Mouse (Mus musculus): ENCODE data around the gene Fancc. TPM values are rescaled to one million over a fixed set of nuclear protein-coding genes. Genes with fewer than 3 reads are reported as not detected.

Fancc gene
- polyA plus RNA-seq, 1 experiment from 2014 or later, result 21.8 TPM

- Histone ChIP-seq H3K4me2 (peak overlapping the region; percentile 41), H3K9ac (no peak overlapping the region), H3K9me3 (no peaks in the 10 kb centered on the region), H3K4me3 (peak overlapping the region; percentile 81), H3K36me3 (peaks cover 3% of the 10 kb centered on the region), H3K4me1 (peaks cover 55% of the 10 kb centered on the region), H3K27me3 (no peaks in the 10 kb centered on the region), H3K27ac (peak overlapping the region; percentile 89)
- ATAC-seq (ENCODE audit: insufficient number of reproducible peaks, low FRiP score, low TSS enrichment, low read depth), result no peak
- 36% methylated on average over 3 of the region's 3 CpGs for WGBS
These were observed 252.7 kb downstream of the Fancc start for GRCm38 (mm10) chr13:63244425-63244824.

GRCm38 (mm10) chr13:63243586-63243985 lies 253.5 kb downstream of the Fancc start:
- peaks cover 3% of the 10 kb centered on the region for H3K36me3 ChIP-seq
- ATAC-seq (ENCODE audit: insufficient number of reproducible peaks, low FRiP score, low TSS enrichment, low read depth), result no peak
- H3K4me2 ChIP-seq, result peak overlapping the region; percentile 41
- peaks cover 55% of the 10 kb centered on the region for H3K4me1 ChIP-seq
- H3K9me3 ChIP-seq, result no peaks in the 10 kb centered on the region
- 37% methylated on average over 5 of the region's 5 CpGs for WGBS
- H3K4me3 ChIP-seq, result peak overlapping the region; percentile 81
- peak overlapping the region; percentile 29 for H3K9ac ChIP-seq
- no peaks in the 10 kb centered on the region for H3K27me3 ChIP-seq
- H3K27ac ChIP-seq, result peak overlapping the region; percentile 89

- Histone ChIP-seq H3K4me2 (peak overlapping the region; percentile 69), H3K27me3 (no peaks in the 10 kb centered on the region), H3K27ac (peak overlapping the region; percentile 98), H3K36me3 (peaks cover 3% of the 10 kb centered on the region; the same call in 1 of the 2 replicates), H3K9me3 (no peaks in the 10 kb centered on the region), H3K4me1 (peaks cover 49% of the 10 kb centered on the region), H3K9ac (peak overlapping the region; percentile 94), H3K4me3 (peak overlapping the region; percentile 81)
- WGBS, result 17% methylated on average over 10 of the region's 10 CpGs
- ATAC-seq (ENCODE audit: insufficient number of reproducible peaks, low FRiP score, low TSS enrichment, low read depth), result no peak
These were observed 254.5 kb downstream of the Fancc start for GRCm38 (mm10) chr13:63242401-63243192.

GRCm38 (mm10) chr13:63241665-63242064 lies 255.4 kb downstream of the Fancc start:
- peaks cover 43% of the 10 kb centered on the region for H3K4me1 ChIP-seq
- H3K4me2 ChIP-seq, result peak overlapping the region; percentile 69
- WGBS, result 14% methylated on average over 3 of the region's 3 CpGs
- no peaks in the 10 kb centered on the region for H3K9me3 ChIP-seq
- H3K27me3 ChIP-seq, result no peaks in the 10 kb centered on the region
- H3K4me3 ChIP-seq, result peak overlapping the region; percentile 81
- H3K9ac ChIP-seq, result peak overlapping the region; percentile 94
- no peak for ATAC-seq (ENCODE audit: insufficient number of reproducible peaks, low FRiP score, low TSS enrichment, low read depth)
- H3K27ac ChIP-seq, result peak overlapping the region; percentile 98
- H3K36me3 ChIP-seq, result peaks cover 3% of the 10 kb centered on the region; the same call in 1 of the 2 replicates

- 5% methylated on average over 5 of the region's 5 CpGs for WGBS
- Histone ChIP-seq H3K27ac (peak overlapping the region; percentile 98), H3K4me2 (peak overlapping the region; percentile 69), H3K9me3 (no peaks in the 10 kb centered on the region), H3K36me3 (peaks cover 3% of the 10 kb centered on the region; the same call in 1 of the 2 replicates), H3K4me1 (peaks cover 38% of the 10 kb centered on the region), H3K27me3 (no peaks in the 10 kb centered on the region), H3K9ac (peak overlapping the region; percentile 94), H3K4me3 (peak overlapping the region; percentile 81)
- ATAC-seq (ENCODE audit: insufficient number of reproducible peaks, low FRiP score, low TSS enrichment, low read depth), result no peak
These were observed 256.2 kb downstream of the Fancc start for GRCm38 (mm10) chr13:63240835-63241234.

GRCm38 (mm10) chr13:63239877-63240671 lies 257.0 kb downstream of the Fancc start:
- H3K9me3 ChIP-seq, result no peaks in the 10 kb centered on the region
- 0% methylated on average over 51 of the region's 51 CpGs for WGBS
- H3K27me3 ChIP-seq, result no peaks in the 10 kb centered on the region
- peak; percentile 66 for ATAC-seq (ENCODE audit: insufficient number of reproducible peaks, low FRiP score, low TSS enrichment, low read depth)
- peak overlapping the region; percentile 69 for H3K4me2 ChIP-seq
- peak overlapping the region; percentile 98 for H3K27ac ChIP-seq
- peak overlapping the region; percentile 94 for H3K9ac ChIP-seq
- peaks cover 3% of the 10 kb centered on the region; the same call in 1 of the 2 replicates for H3K36me3 ChIP-seq
- peaks cover 32% of the 10 kb centered on the region for H3K4me1 ChIP-seq
- peak overlapping the region; percentile 81 for H3K4me3 ChIP-seq

- Histone ChIP-seq H3K36me3 (no peaks in the 10 kb centered on the region), H3K27ac (peak overlapping the region; percentile 98), H3K4me2 (peak overlapping the region; percentile 69), H3K9me3 (no peaks in the 10 kb centered on the region), H3K4me3 (peak overlapping the region; percentile 81), H3K27me3 (no peaks in the 10 kb centered on the region), H3K9ac (peak overlapping the region; percentile 94; the same call in 1 of the 2 replicates), H3K4me1 (peaks cover 26% of the 10 kb centered on the region)
- WGBS, result 6% methylated on average over 11 of the region's 11 CpGs
- ATAC-seq (ENCODE audit: insufficient number of reproducible peaks, low FRiP score, low TSS enrichment, low read depth), result peak; percentile 25; the same call in 1 of the 2 replicates
These were observed 257.7 kb downstream of the Fancc start for GRCm38 (mm10) chr13:63239301-63239804.

- 73% methylated on average over 7 of the region's 7 CpGs for WGBS
- H3K4me1 ChIP-seq, result peaks cover 23% of the 10 kb centered on the region
These were observed 259.0 kb downstream of the Fancc start for GRCm38 (mm10) chr13:63238045-63238444.

GRCm38 (mm10) chr13:63236159-63236893 lies 260.8 kb downstream of the Fancc start:
- Histone ChIP-seq H3K4me2 (no peak overlapping the region), H3K4me3 (no peak overlapping the region), H3K9ac (no peak overlapping the region), H3K4me1 (peaks cover 10% of the 10 kb centered on the region; the same call in 1 of the 2 replicates), H3K27ac (no peak overlapping the region), H3K27me3 (no peaks in the 10 kb centered on the region), H3K9me3 (no peaks in the 10 kb centered on the region), H3K36me3 (no peaks in the 10 kb centered on the region)
- whole genome bisulfite sequencing, result 39% methylated on average over 5 of the region's 5 CpGs
- ATAC-seq (ENCODE audit: insufficient number of reproducible peaks, low FRiP score, low TSS enrichment, low read depth), result no peak

More at GRCm38 (mm10) chr13:63238045-63238444, 259.0 kb downstream of the Fancc start:
- 0 out of 2 replicates have a peak overlapping the region, but pooled peaks have one; percentile 19 for H3K27ac ChIP-seq
- no peak overlapping the region for H3K9ac ChIP-seq
- no peaks in the 10 kb centered on the region for H3K36me3 ChIP-seq
- H3K4me3 ChIP-seq, result no peak overlapping the region
- no peak overlapping the region for H3K4me2 ChIP-seq
- ATAC-seq (ENCODE audit: insufficient number of reproducible peaks, low FRiP score, low TSS enrichment, low read depth), result no peak
- H3K9me3 ChIP-seq, result no peaks in the 10 kb centered on the region
- H3K27me3 ChIP-seq, result no peaks in the 10 kb centered on the region

- 84% methylated on average over 3 of the region's 3 CpGs for WGBS
- no peak overlapping the region for H3K27ac ChIP-seq
- no peak overlapping the region for H3K4me3 ChIP-seq
These were observed 261.5 kb downstream of the Fancc start for GRCm38 (mm10) chr13:63235551-63235950.

More at GRCm38 (mm10) chr13:63235551-63235950, 261.5 kb downstream of the Fancc start:
- no peak overlapping the region for H3K4me2 ChIP-seq
- no peak for ATAC-seq (ENCODE audit: insufficient number of reproducible peaks, low FRiP score, low TSS enrichment, low read depth)
- no peaks in the 10 kb centered on the region for H3K36me3 ChIP-seq
- H3K9me3 ChIP-seq, result no peaks in the 10 kb centered on the region
- H3K9ac ChIP-seq, result no peak overlapping the region
- peaks cover 10% of the 10 kb centered on the region; the same call in 1 of the 2 replicates for H3K4me1 ChIP-seq
- H3K27me3 ChIP-seq, result no peaks in the 10 kb centered on the region
